Mouse (Mus musculus) CH12.LX (cell line): Measurements from ENCODE around the gene Aass. TPM values are rescaled to one million over a fixed set of nuclear protein-coding genes. Genes with fewer than 3 reads are reported as not detected.

Experiments used
- DNase-seq: peaks from one replicate; pipeline ENCODE4 v3.0.0-alpha.2; 2013; ENCODE audit errors: extremely low read depth
- H3K27ac ChIP-seq: 2 replicates; pipeline ENCODE4 v1.5.1; 2012; ENCODE audit warnings: low read depth, mild to moderate bottlenecking, control low read depth, moderate library complexity; ENCODE audit not compliant: insufficient read depth
- H3K27me3 ChIP-seq: replicated peaks from 2 replicates; pipeline ENCODE3; 2012; ENCODE audit warnings: inconsistent platforms
- H3K36me3 ChIP-seq, 2 experiments: replicated peaks in 1 of 2; 2 replicates each; pipeline versions ENCODE3 to v1.6.1; 2012; ENCODE audit warnings: inconsistent platforms in 1 of 2, low read length in 1 of 2, mild to moderate bottlenecking in 1 of 2, mixed read lengths in 1 of 2, moderate library complexity in 1 of 2; ENCODE audit not compliant: control insufficient read depth in 1 of 2, insufficient read depth in 1 of 2
- H3K4me1 ChIP-seq, 2 experiments: 2 replicates each; pipeline ENCODE4 v1.6.1; 2012; ENCODE audit warnings: inconsistent platforms in 1 of 2, moderate library complexity in 1 of 2; ENCODE audit not compliant: insufficient read depth in 2 of 2, control insufficient read depth in 1 of 2
- H3K4me2 ChIP-seq: 2 replicates; pipeline ENCODE4 v1.6.1; 2012; ENCODE audit warnings: low read depth, mild to moderate bottlenecking, control low read depth; ENCODE audit not compliant: poor library complexity, insufficient read depth, severe bottlenecking
- H3K4me3 ChIP-seq, 3 experiments: fragments of 150-350 bp in 1 of 3; sonication (generic) in 1 of 3; replicated peaks in 1 of 3; 2 replicates each; pipeline versions ENCODE3 to v1.5.1; 2011 to 2012; ENCODE audit warnings: low read depth in 2 of 3, low read length in 2 of 3, mild to moderate bottlenecking in 2 of 3, moderate library complexity in 2 of 3, control low read depth in 1 of 3, improper control_type of control experiment in 1 of 3, inconsistent platforms in 1 of 3, mixed read lengths in 1 of 3; ENCODE audit not compliant: poor library complexity in 1 of 3
- H3K79me2 ChIP-seq: replicated peaks from 2 replicates; pipeline ENCODE4 v1.6.1; 2012; ENCODE audit warnings: mild to moderate bottlenecking, moderate library complexity; ENCODE audit not compliant: control insufficient read depth, poor library complexity, insufficient read depth, severe bottlenecking; ENCODE audit errors: extremely low read depth
- H3K9ac ChIP-seq: 2 replicates; pipeline ENCODE4 v1.6.1; 2012; ENCODE audit warnings: low read depth, mild to moderate bottlenecking, control low read depth, moderate library complexity; ENCODE audit not compliant: insufficient read depth
- H3K9me3 ChIP-seq: replicated peaks from 2 replicates; pipeline ENCODE3; 2012; ENCODE audit warnings: low read length, inconsistent platforms, mixed read lengths
- BHLHE40 ChIP-seq: IDR thresholded peaks from 2 replicates; pipeline ENCODE4 v1.6.1; 2011; ENCODE audit warnings: mild to moderate bottlenecking, low read depth, low read length, improper control_type of control experiment
- CHD1 ChIP-seq: IDR thresholded peaks from 2 replicates; pipeline ENCODE4 v1.6.1; 2012; ENCODE audit warnings: low read depth, low read length, improper control_type of control experiment, inconsistent platforms
- CTCF ChIP-seq, 2 experiments: IDR thresholded peaks in 1 of 2; conservative IDR thresholded peaks in 1 of 2; 2 replicates each; pipeline ENCODE4 v1.5.1; 2011 to 2012; ENCODE audit warnings: low read depth in 2 of 2, low read length in 2 of 2, improper control_type of control experiment in 1 of 2, inconsistent platforms in 1 of 2, mild to moderate bottlenecking in 1 of 2, moderate library complexity in 1 of 2
- ETS1 ChIP-seq: conservative IDR thresholded peaks from 2 replicates; pipeline ENCODE4 v1.6.1; 2012; ENCODE audit warnings: low read depth, mild to moderate bottlenecking, inconsistent platforms, low read length, improper control_type of control experiment, moderate library complexity
- GABPA ChIP-seq: IDR thresholded peaks from 2 replicates; pipeline ENCODE4 v1.6.1; 2012; ENCODE audit warnings: low read depth, low read length, improper control_type of control experiment, inconsistent platforms; ENCODE audit not compliant: insufficient replicate concordance
- IRF4 ChIP-seq: IDR thresholded peaks from 2 replicates; pipeline ENCODE4 v1.6.1; 2014; ENCODE audit warnings: low read depth, mild to moderate bottlenecking, inconsistent platforms, low read length, improper control_type of control experiment
- JUND ChIP-seq: conservative IDR thresholded peaks from 2 replicates; pipeline ENCODE4 v1.6.1; 2011; ENCODE audit warnings: low read depth, low read length, improper control_type of control experiment
- KAT2A ChIP-seq: IDR thresholded peaks from 2 replicates; pipeline ENCODE4 v1.6.1; 2012; ENCODE audit warnings: low read length, improper control_type of control experiment, inconsistent platforms; ENCODE audit not compliant: insufficient replicate concordance
- MAFK ChIP-seq: IDR thresholded peaks from 2 replicates; pipeline ENCODE4 v1.6.1; 2011; ENCODE audit warnings: low read length, improper control_type of control experiment; ENCODE audit not compliant: insufficient replicate concordance
- MXI1 ChIP-seq: IDR thresholded peaks from 2 replicates; pipeline ENCODE4 v1.6.1; 2011; ENCODE audit warnings: mild to moderate bottlenecking, low read depth, low read length, improper control_type of control experiment
- MYC ChIP-seq: IDR thresholded peaks from 2 replicates; pipeline ENCODE4 v1.6.1; 2011; ENCODE audit warnings: low read depth, mild to moderate bottlenecking, improper control_type of control experiment, low read length
- NELFE ChIP-seq: IDR thresholded peaks from 2 replicates; pipeline ENCODE4 v1.6.1; 2011; ENCODE audit warnings: low read depth, low read length, improper control_type of control experiment
- POLR2A ChIP-seq: IDR thresholded peaks from 2 replicates; pipeline ENCODE4 v1.6.1; 2011; ENCODE audit warnings: low read depth, mild to moderate bottlenecking, improper control_type of control experiment, low read length
- POLR2AphosphoS2 ChIP-seq: IDR thresholded peaks from 2 replicates; pipeline ENCODE4 v1.6.1; 2011; ENCODE audit warnings: low read depth, low read length, improper control_type of control experiment
- RAD21 ChIP-seq: IDR thresholded peaks from 2 replicates; pipeline ENCODE4 v1.6.1; 2011; ENCODE audit warnings: low read depth, mild to moderate bottlenecking, low read length, improper control_type of control experiment, moderate library complexity
- RCOR1 ChIP-seq: conservative IDR thresholded peaks from 2 replicates; pipeline ENCODE4 v1.6.1; 2012; ENCODE audit warnings: low read depth, mild to moderate bottlenecking, inconsistent platforms, low read length, improper control_type of control experiment
- SIN3A ChIP-seq: IDR thresholded peaks from 2 replicates; pipeline ENCODE4 v1.6.1; 2012; ENCODE audit warnings: low read length, improper control_type of control experiment, inconsistent platforms
- TBP ChIP-seq: conservative IDR thresholded peaks from 2 replicates; pipeline ENCODE4 v1.6.1; 2011; ENCODE audit warnings: low read depth, low read length, improper control_type of control experiment
- UBTF ChIP-seq: IDR thresholded peaks from 2 replicates; pipeline ENCODE4 v1.6.1; 2012; ENCODE audit warnings: low read depth, mild to moderate bottlenecking, inconsistent platforms, low read length, improper control_type of control experiment, moderate library complexity
- ZC3H11A ChIP-seq: IDR thresholded peaks from 2 replicates; pipeline ENCODE4 v1.6.1; 2012; ENCODE audit warnings: low read depth, mild to moderate bottlenecking, inconsistent platforms, low read length, improper control_type of control experiment
- ZKSCAN1 ChIP-seq: IDR thresholded peaks from 2 replicates; pipeline ENCODE4 v1.6.1; 2012; ENCODE audit warnings: low read depth, inconsistent platforms, low read length, improper control_type of control experiment, borderline replicate concordance
- ZMIZ1 ChIP-seq: IDR thresholded peaks from 2 replicates; pipeline ENCODE4 v1.6.1; 2012; ENCODE audit warnings: low read depth, mild to moderate bottlenecking, inconsistent platforms, low read length, improper control_type of control experiment
- ZNF384 ChIP-seq: IDR thresholded peaks from 2 replicates; pipeline ENCODE4 v1.6.1; 2012; ENCODE audit warnings: low read depth, low read length, improper control_type of control experiment, inconsistent platforms
- dilution Hi-C: fragments of 300-500 bp; cut with MboI; formaldehyde crosslinking; loops from 2 replicates; pipeline ENCODE4 v1.14.3; 2020; ENCODE audit warnings: low sequenced_read_pairs; ENCODE audit not compliant: extremely low pct_unique_long_range_greater_than_20kb, extremely low pct_ligation_motif_present
- in situ Hi-C: fragments of 300-500 bp; cut with MboI; formaldehyde crosslinking; loops from 3 replicates; pipeline ENCODE4 v1.14.3; 2019; ENCODE audit warnings: low sequenced_read_pairs, low pct_ligation_motif_present, low pct_unique_long_range_greater_than_20kb, mixed read lengths
- polyA plus RNA-seq: library from polyadenylated mRNA; unstranded; fragments of >175 nt; gene quantifications from 2 replicates; pipeline ENCODE4 v1.2.1, GENCODE M21; 2012; ENCODE audit warnings: low read depth; ENCODE audit not compliant: insufficient read length
- total RNA-seq, 2 experiments: library from RNA; depleted of rRNA; stranded (reverse); fragments of 300-350 nt in 1 of 2; fragments of >200 nt in 1 of 2; gene quantifications; 2 replicates each; pipeline ENCODE4 v1.2.3; 2012 to 2014

Gene Aass
- total and polyA plus RNA-seq, 3 experiments = not detected

DNA sequence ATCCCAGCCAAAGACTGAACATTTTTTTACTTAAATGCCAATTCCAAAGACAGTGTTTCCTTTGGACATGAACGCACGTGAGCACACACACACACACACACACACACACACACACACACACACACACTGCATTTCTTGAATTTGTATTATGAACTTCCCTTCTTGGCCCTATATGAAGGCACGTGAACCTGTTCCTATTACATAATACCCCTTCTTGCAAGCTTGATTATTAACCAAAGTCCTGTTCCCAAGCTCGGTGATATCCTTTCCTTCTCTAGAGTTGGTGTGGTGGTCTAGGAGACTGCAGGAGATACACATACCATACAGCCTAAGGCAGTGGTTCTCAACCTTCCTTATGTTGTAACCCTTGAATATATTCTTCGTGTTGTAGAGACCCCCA, 7.0 kb downstream of the Aass start:
- TF ChIP-seq UBTF = no peak
- TF ChIP-seq CTCF (conservative IDR thresholded peaks at IDR 0.05 in 1 of 2, IDR thresholded peaks at IDR 0.05 in 1 of 2; ENCODE audit: low read depth in 2 of 2, low read length in 2 of 2) = no peak
- no peak for TF ChIP-seq RCOR1
- no peak for TF ChIP-seq MAFK
- no peak for TF ChIP-seq JUND
- no peak for TF ChIP-seq ZC3H11A
- TF ChIP-seq POLR2AphosphoS2 = no peak
- TF ChIP-seq NELFE = no peak
- no peak for TF ChIP-seq ZNF384
- no peak for TF ChIP-seq ZKSCAN1
- H3K4me3 ChIP-seq = no peak overlapping the region

DNA sequence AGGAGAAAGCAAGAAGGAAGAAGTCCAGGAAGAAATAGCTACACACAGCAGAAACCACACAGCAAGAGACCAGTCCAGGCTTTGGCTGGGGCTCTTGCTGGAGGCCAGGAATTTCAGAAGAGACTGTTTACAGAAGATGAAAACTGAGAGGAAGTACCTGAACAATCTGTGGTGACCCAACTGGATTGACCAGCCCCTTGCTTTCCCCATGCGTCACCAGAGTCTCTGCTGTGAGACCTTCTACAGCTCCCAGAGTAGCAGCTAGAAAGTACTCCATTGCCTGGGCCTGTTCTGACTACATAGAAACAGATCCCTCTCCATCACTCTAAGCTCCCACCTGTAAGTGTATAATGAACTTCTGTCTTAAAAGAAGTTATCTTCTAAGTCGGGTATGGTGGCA, 8.0 kb downstream of the Aass start:
- no peaks in the 10 kb centered on the region for H3K27me3 ChIP-seq
- no peaks in the 10 kb centered on the region for H3K4me1 ChIP-seq
- H3K9ac ChIP-seq = no peak overlapping the region
- no peaks in the 10 kb centered on the region for H3K9me3 ChIP-seq
- H3K4me2 ChIP-seq = no peak overlapping the region
- DNase-seq = no peak
- in situ Hi-C loops (no loop called here), dilution Hi-C loops (no loop called here)
- no peak overlapping the region for H3K27ac ChIP-seq
- no peak overlapping the region for H3K4me3 ChIP-seq
- H3K36me3 ChIP-seq = no peaks in the 10 kb centered on the region
- no peaks in the 10 kb centered on the region for H3K79me2 ChIP-seq
- no peak for TF ChIP-seq RAD21
- TF ChIP-seq CHD1 = no peak
- TF ChIP-seq ZC3H11A = no peak
- TF ChIP-seq KAT2A = no peak
- TF ChIP-seq RCOR1 = no peak
- TF ChIP-seq ETS1 = no peak
- no peak for TF ChIP-seq ZKSCAN1
- no peak for TF ChIP-seq IRF4
- TF ChIP-seq TBP = no peak
- no peak for TF ChIP-seq MXI1
- TF ChIP-seq JUND = no peak
- TF ChIP-seq ZMIZ1 = no peak
- TF ChIP-seq UBTF = no peak
- TF ChIP-seq MYC = no peak
- no peak for TF ChIP-seq GABPA
- no peak for TF ChIP-seq SIN3A
- no peak for TF ChIP-seq BHLHE40
- no peak for TF ChIP-seq POLR2A

More for the DNA sequence above, 7.0 kb downstream of the Aass start:
- no peaks in the 10 kb centered on the region for H3K4me1 ChIP-seq
- H3K27ac ChIP-seq = no peak overlapping the region
- no peak overlapping the region for H3K9ac ChIP-seq
- no peaks in the 10 kb centered on the region for H3K27me3 ChIP-seq
- dilution Hi-C loops (no loop called here), in situ Hi-C loops (no loop called here)
- no peak overlapping the region for H3K4me2 ChIP-seq
- no peaks in the 10 kb centered on the region for H3K36me3 ChIP-seq
- no peak for DNase-seq
- H3K79me2 ChIP-seq = no peaks in the 10 kb centered on the region
- no peaks in the 10 kb centered on the region for H3K9me3 ChIP-seq
